Mouse (Mus musculus) heart, embryonic 13.5 days (tissue): ENCODE measurements at regions not wholly inside any gene's neighbourhood (a gene's known extent, or its start where the extent isn't known, plus 50 kb on each side); places are given as distances from the start of the nearest gene placed in this dataset.

Experiments
- ATAC-seq: fragments of 200-750 bp; cut with Nextera tagmentation; 2 replicates; pipeline ENCODE4 v1.8.0; 2017; ENCODE audit warnings: moderate TSS enrichment; ENCODE audit not compliant: insufficient number of reproducible peaks, low FRiP score, low TSS enrichment; ENCODE audit errors: extremely low read depth
- H3K27ac ChIP-seq: fragments of 300-500 bp; sonication (generic); replicated peaks from 2 replicates; pipeline ENCODE4 v1.5.1; 2015; ENCODE audit warnings: moderate library complexity, mild to moderate bottlenecking, inconsistent platforms
- H3K27me3 ChIP-seq: fragments of 300-500 bp; sonication (generic); replicated peaks from 2 replicates; pipeline ENCODE4 v1.6.1; 2015; ENCODE audit warnings: mild to moderate bottlenecking, inconsistent platforms
- H3K36me3 ChIP-seq: fragments of 300-500 bp; sonication (generic); 2 replicates; pipeline ENCODE4 v1.6.1; 2015; ENCODE audit warnings: mild to moderate bottlenecking, inconsistent platforms
- H3K4me1 ChIP-seq: fragments of 300-500 bp; sonication (generic); 2 replicates; pipeline ENCODE4 v1.6.1; 2015; ENCODE audit warnings: inconsistent platforms
- H3K4me2 ChIP-seq: fragments of 300-500 bp; sonication (generic); 2 replicates; pipeline ENCODE4 v1.6.1; 2015; ENCODE audit warnings: inconsistent platforms, mild to moderate bottlenecking, moderate library complexity
- H3K4me3 ChIP-seq: fragments of 300-500 bp; sonication (generic); 2 replicates; pipeline ENCODE4 v1.5.1; 2015; ENCODE audit warnings: moderate library complexity, mild to moderate bottlenecking, inconsistent platforms
- H3K9ac ChIP-seq: fragments of 300-500 bp; sonication (generic); 2 replicates; pipeline ENCODE4 v1.6.1; 2015; ENCODE audit warnings: inconsistent platforms, mild to moderate bottlenecking, moderate library complexity
- H3K9me3 ChIP-seq: fragments of 300-500 bp; sonication (generic); 2 replicates; pipeline ENCODE4 v1.6.1; 2016; ENCODE audit warnings: inconsistent platforms
- WGBS: fragments of 180-500 bp; shearing (Covaris S2); methylation state at CpG from one replicate; pipeline ENCODE4 v1.1.7; 2015; ENCODE audit warnings: mixed read lengths; 5-methylcytosine and 5-hydroxymethylcytosine counted together

- Histone ChIP-seq H3K9me3 (no peaks in the 10 kb centered on the region), H3K4me3 (no peak overlapping the region), H3K27me3 (no peaks in the 10 kb centered on the region), H3K36me3 (no peaks in the 10 kb centered on the region), H3K9ac (no peak overlapping the region), H3K27ac (no peak overlapping the region), H3K4me2 (no peak overlapping the region), H3K4me1 (no peaks in the 10 kb centered on the region)
- ATAC-seq, result no peak
- 79% methylated on average over 2 of the region's 2 CpGs for WGBS
Observed at GRCm38 (mm10) chr19:54340778-54341291, 296.9 kb downstream of the Adra2a start.

GRCm38 (mm10) chr19:54359731-54360130, 315.8 kb downstream of the Adra2a start:
- no peak overlapping the region for H3K27ac ChIP-seq
- no peak overlapping the region for H3K4me3 ChIP-seq
- no peak for ATAC-seq
- no peaks in the 10 kb centered on the region for H3K36me3 ChIP-seq
- no peaks in the 10 kb centered on the region for H3K27me3 ChIP-seq
- no peak overlapping the region for H3K9ac ChIP-seq
- H3K4me1 ChIP-seq, result peaks cover 8% of the 10 kb centered on the region; the same call in 1 of the 2 replicates
- H3K4me2 ChIP-seq, result no peak overlapping the region
- H3K9me3 ChIP-seq, result no peaks in the 10 kb centered on the region
- WGBS, result 79% methylated on average over 7 of the region's 7 CpGs

- Histone ChIP-seq H3K4me1 (peaks cover 8% of the 10 kb centered on the region; the same call in 1 of the 2 replicates), H3K36me3 (no peaks in the 10 kb centered on the region), H3K4me2 (no peak overlapping the region), H3K4me3 (no peak overlapping the region), H3K27me3 (no peaks in the 10 kb centered on the region), H3K9me3 (no peaks in the 10 kb centered on the region), H3K9ac (no peak overlapping the region), H3K27ac (no peak overlapping the region)
- 88% methylated on average over 3 of the region's 3 CpGs for WGBS
- ATAC-seq, result no peak
Observed at GRCm38 (mm10) chr19:54360660-54361059, 316.7 kb downstream of the Adra2a start.

DNA sequence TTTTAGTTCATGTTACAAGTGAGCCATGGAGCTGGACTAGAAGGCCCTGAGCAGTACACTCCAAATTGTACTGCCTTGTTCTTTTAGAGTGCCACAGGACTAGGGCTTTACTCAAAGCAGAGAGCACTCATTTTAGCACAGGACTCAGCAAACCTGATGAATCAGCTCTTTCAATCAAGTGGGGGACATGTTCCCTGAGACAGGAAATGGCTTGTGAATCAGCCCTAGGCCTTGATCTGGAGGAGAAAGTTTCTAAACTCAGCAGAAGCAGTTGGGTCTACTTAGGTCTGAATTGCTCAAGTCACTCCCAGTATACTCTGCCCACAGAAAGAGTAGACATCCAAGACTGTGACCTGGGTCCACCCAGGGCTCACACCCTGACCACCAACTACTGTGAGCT, 341.1 kb downstream of the Adra2a start:
- no peaks in the 10 kb centered on the region for H3K9me3 ChIP-seq
- no peaks in the 10 kb centered on the region for H3K27me3 ChIP-seq
- H3K4me2 ChIP-seq, result no peak overlapping the region
- no peak for ATAC-seq
- no peaks in the 10 kb centered on the region for H3K36me3 ChIP-seq
- no peak overlapping the region for H3K27ac ChIP-seq
- no peak overlapping the region for H3K9ac ChIP-seq
- no peak overlapping the region for H3K4me3 ChIP-seq
- H3K4me1 ChIP-seq, result no peaks in the 10 kb centered on the region

- H3K4me2 ChIP-seq, result no peak overlapping the region
- H3K27me3 ChIP-seq, result no peaks in the 10 kb centered on the region
- H3K4me3 ChIP-seq, result no peak overlapping the region
- 62% methylated on average over 6 of the region's 6 CpGs for WGBS
- no peak for ATAC-seq
- H3K36me3 ChIP-seq, result no peaks in the 10 kb centered on the region
- H3K27ac ChIP-seq, result no peak overlapping the region
- no peaks in the 10 kb centered on the region for H3K4me1 ChIP-seq
- H3K9ac ChIP-seq, result no peak overlapping the region
- H3K9me3 ChIP-seq, result no peaks in the 10 kb centered on the region
Observed at GRCm38 (mm10) chr19:54391406-54391805, 347.5 kb downstream of the Adra2a start.

- no peaks in the 10 kb centered on the region for H3K4me1 ChIP-seq
- 56% methylated on average over 7 of the region's 7 CpGs for WGBS
- no peak overlapping the region for H3K27ac ChIP-seq
- H3K27me3 ChIP-seq, result no peaks in the 10 kb centered on the region
- no peaks in the 10 kb centered on the region for H3K9me3 ChIP-seq
- H3K36me3 ChIP-seq, result no peaks in the 10 kb centered on the region
- no peak overlapping the region for H3K4me3 ChIP-seq
- H3K9ac ChIP-seq, result no peak overlapping the region
- H3K4me2 ChIP-seq, result no peak overlapping the region
- no peak for ATAC-seq
Observed at GRCm38 (mm10) chr19:54399651-54400050, 355.7 kb downstream of the Adra2a start.

GRCm38 (mm10) chr19:54407904-54408303, 364.0 kb downstream of the Adra2a start:
- Histone ChIP-seq H3K4me1 (no peaks in the 10 kb centered on the region), H3K4me3 (no peak overlapping the region), H3K27ac (no peak overlapping the region), H3K9ac (no peak overlapping the region), H3K27me3 (no peaks in the 10 kb centered on the region), H3K9me3 (no peaks in the 10 kb centered on the region), H3K4me2 (no peak overlapping the region), H3K36me3 (no peaks in the 10 kb centered on the region)
- no peak for ATAC-seq
- 85% methylated on average over 4 of the region's 4 CpGs for WGBS

DNA sequence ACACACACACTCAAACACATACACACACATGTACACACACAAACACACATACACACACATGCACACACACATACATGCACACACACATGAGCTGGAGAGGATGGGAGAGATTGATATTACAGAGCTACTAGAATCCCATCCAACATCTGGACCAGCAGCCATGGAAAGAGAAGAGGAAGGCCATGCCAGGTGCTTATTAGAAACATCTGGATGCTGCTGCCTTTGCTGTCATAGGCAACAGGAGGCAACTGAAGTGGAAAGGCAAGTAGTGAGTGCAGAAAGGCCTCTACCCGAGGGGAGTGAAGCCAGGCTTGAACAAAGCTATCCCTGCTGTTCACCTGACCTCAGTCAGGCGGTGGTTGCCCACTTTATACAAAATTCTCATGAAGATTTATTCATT, 385.1 kb downstream of the Adra2a start:
- WGBS, result 53% methylated on average over 2 of the region's 2 CpGs
- Histone ChIP-seq H3K27ac (no peak overlapping the region), H3K27me3 (no peaks in the 10 kb centered on the region), H3K4me3 (no peak overlapping the region), H3K36me3 (no peaks in the 10 kb centered on the region), H3K9ac (no peak overlapping the region), H3K4me1 (no peaks in the 10 kb centered on the region), H3K4me2 (no peak overlapping the region), H3K9me3 (peaks cover 11% of the 10 kb centered on the region)
- no peak for ATAC-seq

GRCm38 (mm10) chr19:54440713-54441112, 396.8 kb downstream of the Adra2a start:
- Histone ChIP-seq H3K9me3 (no peaks in the 10 kb centered on the region), H3K4me1 (no peaks in the 10 kb centered on the region), H3K4me2 (no peak overlapping the region), H3K4me3 (no peak overlapping the region), H3K27ac (no peak overlapping the region), H3K9ac (no peak overlapping the region), H3K36me3 (no peaks in the 10 kb centered on the region), H3K27me3 (no peaks in the 10 kb centered on the region)
- ATAC-seq, result no peak
- WGBS, result 61% methylated on average over 2 of the region's 2 CpGs

DNA sequence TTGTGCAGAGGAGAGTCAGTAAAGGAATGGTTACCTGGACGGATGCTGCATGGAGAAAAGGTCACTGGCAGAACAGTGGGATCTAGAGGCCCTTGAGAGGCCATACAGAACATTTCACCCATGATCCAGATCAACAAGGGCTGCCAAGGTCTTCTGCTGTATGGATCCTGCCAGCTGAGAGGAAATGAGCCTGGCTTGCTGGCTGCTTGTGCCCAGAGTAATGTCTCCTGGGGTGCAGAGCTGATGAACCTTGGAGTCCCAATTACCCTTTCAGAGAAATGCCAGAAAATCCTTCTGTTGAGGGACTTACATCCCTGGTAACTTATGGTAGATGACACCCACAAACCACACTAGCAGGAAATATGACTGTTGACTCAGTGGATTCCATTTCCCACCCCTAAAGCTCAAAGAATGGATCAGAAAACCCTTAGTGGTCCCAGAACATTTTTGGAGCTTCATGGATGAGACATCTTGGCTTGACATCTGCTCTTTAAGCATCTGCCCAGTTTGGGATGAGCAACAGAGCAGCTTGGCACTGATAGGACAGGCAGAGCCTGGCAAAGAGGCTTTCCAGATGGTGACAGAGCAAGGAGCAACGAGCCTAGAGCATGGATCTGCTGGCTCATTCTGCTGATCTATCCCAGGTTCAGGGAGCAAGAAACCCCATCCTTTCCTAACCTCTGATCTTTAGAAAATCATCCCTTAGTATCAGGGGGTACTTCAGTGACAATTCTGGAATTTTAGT, 416.6 kb downstream of the Adra2a start:
- no peak overlapping the region for H3K27ac ChIP-seq
- H3K4me2 ChIP-seq, result no peak overlapping the region
- no peak for ATAC-seq
- H3K36me3 ChIP-seq, result no peaks in the 10 kb centered on the region
- H3K9me3 ChIP-seq, result no peaks in the 10 kb centered on the region
- H3K27me3 ChIP-seq, result no peaks in the 10 kb centered on the region
- H3K4me3 ChIP-seq, result no peak overlapping the region
- H3K4me1 ChIP-seq, result no peaks in the 10 kb centered on the region
- H3K9ac ChIP-seq, result no peak overlapping the region
- 47% methylated on average over 2 of the region's 2 CpGs for WGBS

GRCm38 (mm10) chr19:54462480-54462879, 418.5 kb downstream of the Adra2a start:
- H3K36me3 ChIP-seq, result no peaks in the 10 kb centered on the region
- H3K27ac ChIP-seq, result no peak overlapping the region
- 72% methylated on average over 2 of the region's 2 CpGs for WGBS
- no peaks in the 10 kb centered on the region for H3K27me3 ChIP-seq
- no peak for ATAC-seq
- H3K9ac ChIP-seq, result no peak overlapping the region
- no peaks in the 10 kb centered on the region for H3K9me3 ChIP-seq
- no peak overlapping the region for H3K4me3 ChIP-seq
- H3K4me1 ChIP-seq, result no peaks in the 10 kb centered on the region
- no peak overlapping the region for H3K4me2 ChIP-seq

DNA sequence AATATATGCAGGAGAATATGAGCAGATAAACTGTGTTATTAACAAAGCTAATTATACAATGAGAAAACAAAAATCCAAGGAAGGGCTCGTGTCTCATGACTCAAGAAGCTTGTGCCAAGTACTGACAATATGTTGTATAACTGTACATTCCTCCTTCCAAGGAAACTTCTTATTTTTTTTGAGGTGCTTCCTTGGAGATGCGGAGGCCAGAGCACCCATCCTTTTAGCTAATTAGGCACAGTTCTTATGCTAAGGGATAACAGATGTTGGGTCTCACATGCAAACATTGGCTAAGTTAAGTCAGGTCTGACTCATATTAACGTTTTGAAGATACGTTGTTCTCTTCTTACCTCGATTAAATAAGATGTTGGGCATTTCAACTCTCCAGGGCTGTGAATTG, 426.1 kb downstream of the Adra2a start:
- ATAC-seq, result no peak
- no peaks in the 10 kb centered on the region for H3K36me3 ChIP-seq
- H3K9ac ChIP-seq, result no peak overlapping the region
- 73% methylated on average over 5 of the region's 5 CpGs for WGBS
- no peaks in the 10 kb centered on the region for H3K4me1 ChIP-seq
- H3K27ac ChIP-seq, result no peak overlapping the region
- H3K27me3 ChIP-seq, result no peaks in the 10 kb centered on the region
- no peak overlapping the region for H3K4me2 ChIP-seq
- H3K4me3 ChIP-seq, result no peak overlapping the region
- H3K9me3 ChIP-seq, result no peaks in the 10 kb centered on the region
